Mouse (Mus musculus): ENCODE measurements around the gene Slc25a39.

DNA sequence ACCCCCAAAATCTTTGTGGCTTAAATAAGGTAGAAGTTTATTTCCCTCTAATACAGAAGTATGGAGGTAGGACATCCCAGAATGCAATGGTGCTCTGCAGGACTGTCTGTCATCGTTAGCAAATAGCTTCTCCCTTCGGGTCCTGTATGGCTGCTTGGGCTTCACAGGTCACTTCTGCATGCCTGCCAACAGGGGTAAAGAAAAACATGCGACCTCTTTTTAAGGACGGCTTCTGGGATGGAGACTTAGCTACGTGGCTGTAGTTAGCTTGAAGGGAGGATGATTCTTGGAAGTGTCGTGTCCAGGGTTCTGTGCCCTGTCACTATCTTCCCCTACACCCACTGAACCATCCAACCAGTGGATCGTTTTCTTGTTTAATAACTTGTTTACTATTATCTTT lies 37.5 kb downstream of the Slc25a39 start:
- TF ChIP-seq POLR2A (IDR thresholded peaks at IDR 0.05; ENCODE audit: insufficient read depth, low read depth, low read length) = no peak
- no peak for TF ChIP-seq CTCF (IDR thresholded peaks at IDR 0.05; ENCODE audit: insufficient read depth, low read depth, low read length)

Data from olfactory bulb, adult 2 months (tissue).